ENCODE assay signal across 12 mouse cellular contexts in genomic region chr13:98171257-98171656, GRCm38 (mm10). TPM values are rescaled to one million over a fixed set of nuclear protein-coding genes. Genes with fewer than 3 reads are reported as not detected.
DNase-seq lines count a peak whose midpoint lies in the region; ATAC-seq and TF ChIP-seq lines count a peak whose summit lies in the region.
"Had no signal": no experiment of that assay in that cellular context is flagged by ENCODE, and none has a peak within 500 bp of the region (broad histone marks: within the 10 kb centered on the region; RNA-seq: fewer than 3 reads in every experiment).

No protein-coding gene starts in this region.

- H3K4me2 ChIP-seq in midbrain, postnatal 0 days (ENCODE audit: low read depth, low read length, poor library complexity, severe bottlenecking): no peak overlapping the region
- H3K4me2 ChIP-seq in liver, postnatal 0 days (ENCODE audit: low read depth, low read length): no peak overlapping the region
- H3K4me2 ChIP-seq: neural tube, embryonic 12.5 days had no signal

- peak overlapping the region; percentile 8; the same call in 1 of the 2 replicates for H3K4me3 ChIP-seq in E14TG2a.4 (replicated peaks; ENCODE audit: low read length)
- no peak overlapping the region for H3K4me3 ChIP-seq in midbrain, postnatal 0 days (ENCODE audit: low read depth, low read length)
- no peak overlapping the region for H3K4me3 ChIP-seq in liver, postnatal 0 days (ENCODE audit: low read depth, low read length)
- H3K4me3 ChIP-seq: erythroblast, embryonic 14.5 days; neural tube, embryonic 12.5 days had no signal

- no peak for TF ChIP-seq EP300 in liver, postnatal 0 days (IDR thresholded peaks at IDR 0.05; ENCODE audit: low read depth)

- H3K9me3 ChIP-seq in E14TG2a.4 (ENCODE audit: low read length): no peaks in the 10 kb centered on the region
- H3K9me3 ChIP-seq in midbrain, postnatal 0 days (ENCODE audit: low read length): no peaks in the 10 kb centered on the region
- H3K9me3 ChIP-seq in liver, postnatal 0 days (ENCODE audit: low read length): no peaks in the 10 kb centered on the region
- H3K9me3 ChIP-seq: neural tube, embryonic 12.5 days had no signal

- TF ChIP-seq CTCF in E14TG2a.4 (conservative IDR thresholded peaks at IDR 0.05; ENCODE audit: low read length): no peak
- no peak for TF ChIP-seq CTCF in midbrain, postnatal 0 days (IDR thresholded peaks at IDR 0.05)
- no peak for TF ChIP-seq CTCF in liver, postnatal 0 days (IDR thresholded peaks at IDR 0.05; ENCODE audit: low read depth)

- peaks cover 18% of the 10 kb centered on the region; the same call in 1 of the 2 replicates for H3K27me3 ChIP-seq in E14TG2a.4 (ENCODE audit: insufficient read depth, low read length)
- H3K27me3 ChIP-seq in midbrain, postnatal 0 days (ENCODE audit: insufficient read depth, low read length): no peaks in the 10 kb centered on the region
- H3K27me3 ChIP-seq in liver, postnatal 0 days (ENCODE audit: insufficient read depth, low read length): no peaks in the 10 kb centered on the region
- H3K27me3 ChIP-seq: neural tube, embryonic 12.5 days had no signal

- no peak overlapping the region for H3K9ac ChIP-seq in midbrain, postnatal 0 days (replicated peaks; ENCODE audit: low read length, poor library complexity, severe bottlenecking)
- H3K9ac ChIP-seq in liver, postnatal 0 days (replicated peaks): no peak overlapping the region
- H3K9ac ChIP-seq: neural tube, embryonic 12.5 days had no signal

- peak; percentile 71; the same call in 1 of the 2 replicates for ATAC-seq in midbrain, postnatal 0 days (ENCODE audit: low FRiP score)
- ATAC-seq in liver, postnatal 0 days: no peak

- DNase-seq in cerebellum, adult 18-20 months: peak; percentile 12
- no peak for DNase-seq in cerebellum, adult 9-10 months
- DNase-seq in layer of hippocampus, adult 18-20 months (ENCODE audit: low spot score in 2 of 2): peak; percentile 77 to 89
- DNase-seq in midbrain, postnatal 0 days (ENCODE audit: low spot score): peak; percentile 45
- DNase-seq in adrenal gland, postnatal 4 days (ENCODE audit: low spot score in 2 of 2): no peak
- no peak for DNase-seq in adrenal gland, postnatal 10 days
- no peak for DNase-seq in liver, postnatal 0 days
- DNase-seq: kidney, adult 9 months had no signal

- no peaks in the 10 kb centered on the region for H3K36me3 ChIP-seq in E14TG2a.4 (ENCODE audit: insufficient read depth, low read length)
- H3K36me3 ChIP-seq in midbrain, postnatal 0 days (ENCODE audit: insufficient read depth, low read length): no peaks in the 10 kb centered on the region
- H3K36me3 ChIP-seq in liver, postnatal 0 days (replicated peaks; ENCODE audit: insufficient read depth, low read length): no peaks in the 10 kb centered on the region
- H3K36me3 ChIP-seq: neural tube, embryonic 12.5 days had no signal

- H3K4me1 ChIP-seq in E14TG2a.4 (replicated peaks; ENCODE audit: low read depth, low read length): peaks cover 13% of the 10 kb centered on the region; the same call in 1 of the 2 replicates
- no peaks in the 10 kb centered on the region for H3K4me1 ChIP-seq in midbrain, postnatal 0 days (ENCODE audit: insufficient read depth, low read length)
- no peaks in the 10 kb centered on the region for H3K4me1 ChIP-seq in liver, postnatal 0 days (ENCODE audit: insufficient read depth)
- H3K4me1 ChIP-seq: neural tube, embryonic 12.5 days had no signal

- WGBS in midbrain, postnatal 0 days: 78% methylated on average over 12 of the region's 12 CpGs
- 85% methylated on average over 12 of the region's 12 CpGs for WGBS in liver, postnatal 0 days (ENCODE audit: insufficient replicate concordance)

- H3K27ac ChIP-seq in midbrain, postnatal 0 days (ENCODE audit: low read depth, low read length): no peak overlapping the region
- H3K27ac ChIP-seq in liver, postnatal 0 days (ENCODE audit: low read depth): no peak overlapping the region
- H3K27ac ChIP-seq: macrophage; neural tube, embryonic 12.5 days had no signal

RNA-seq across cellular contexts. Expression of gene Arhgef28, which starts 35.0 kb away (rescaled TPM):
- 100 to 1,000 TPM in 1 of 2 experiments, 10 to 100 TPM in 1; 94.9 to 103 TPM for total RNA-seq in layer of hippocampus, adult 18-20 months (2021)
- total RNA-seq in midbrain, postnatal 0 days (2014; rRNA removed): 29.1 and 41.5 TPM in 2 replicates
- polyA plus RNA-seq in midbrain, postnatal 0 days (2015; fragmentation: Nextera tagmentation; extraction: Ambion mirVana): 31.2 and 34.3 TPM in 2 replicates
- total RNA-seq in adrenal gland, postnatal 4 days (2021): 10 to 100 TPM; 31.2 to 47.6 TPM
- total RNA-seq in adrenal gland, postnatal 10 days (2021): 10 to 100 TPM; 23.7 to 30.8 TPM
- 0.57 and 0.74 TPM in 2 replicates for polyA plus RNA-seq in liver, postnatal 0 days (2015; fragmentation: Nextera tagmentation; extraction: Ambion mirVana)
- polyA plus RNA-seq: macrophage had no signal

Comparison
In these comparisons a context has a peak if more than half of its experiments do, and no peak if none do; other contexts are left out.
1. DNase-seq: peak in cerebellum, adult 18-20 months (2 of 2), layer of hippocampus, adult 18-20 months (2 of 2) and midbrain, postnatal 0 days (single experiment); none in cerebellum, adult 9-10 months (single experiment), adrenal gland, postnatal 4 days (0 of 2), adrenal gland, postnatal 10 days (single experiment) and liver, postnatal 0 days (single experiment).